Mouse (Mus musculus): ENCODE data around the gene Olfr1441. TPM values are rescaled to one million over a fixed set of nuclear protein-coding genes. Genes with fewer than 3 reads are reported as not detected.

The Olfr1441 gene
- polyA plus RNA-seq, 1 experiment from 2014 or later = not detected

DNA sequence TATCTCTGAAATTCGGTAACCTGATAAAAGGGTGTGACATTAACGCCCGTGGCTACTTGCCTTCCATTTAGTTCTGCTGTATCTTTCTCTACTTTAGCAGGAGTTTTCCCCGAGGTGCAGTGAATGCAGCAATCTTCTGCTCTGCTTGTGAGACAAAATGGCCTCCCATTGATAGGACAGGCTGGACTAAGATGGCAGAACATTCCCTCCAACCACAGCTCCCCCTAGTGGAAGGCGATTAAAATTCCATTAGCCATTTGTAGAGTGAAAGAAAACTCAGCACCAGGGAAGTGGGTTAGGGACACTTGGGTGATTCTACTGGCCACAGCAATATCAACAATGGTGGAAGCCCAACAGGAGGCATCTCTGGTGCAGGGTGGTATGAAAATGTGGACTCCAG, 50.2 kb downstream of the Olfr1441 start:
- Histone ChIP-seq H3K4me1 (ENCODE audit: control insufficient read depth, insufficient read depth, low read length) (peaks cover 6% of the 10 kb centered on the region), H3K9me3 (replicated peaks; ENCODE audit: control insufficient read depth, low read length) (no peaks in the 10 kb centered on the region), H3K4me2 (ENCODE audit: low read depth, low read length) (no peak overlapping the region), H3K4me3 (ENCODE audit: low read length) (no peak overlapping the region), H3K27ac (ENCODE audit: low read length) (no peak overlapping the region), H3K9ac (ENCODE audit: low read length) (no peak overlapping the region), H3K27me3 (ENCODE audit: control insufficient read depth, insufficient read depth, low read length) (no peaks in the 10 kb centered on the region), H3K36me3 (ENCODE audit: control insufficient read depth, insufficient read depth) (no peaks in the 10 kb centered on the region)
- ATAC-seq (replicated peaks; ENCODE audit: extremely low read depth, insufficient read depth, low FRiP score) = no peak
- WGBS = 70% methylated on average over 5 of the region's 5 CpGs

DNA sequence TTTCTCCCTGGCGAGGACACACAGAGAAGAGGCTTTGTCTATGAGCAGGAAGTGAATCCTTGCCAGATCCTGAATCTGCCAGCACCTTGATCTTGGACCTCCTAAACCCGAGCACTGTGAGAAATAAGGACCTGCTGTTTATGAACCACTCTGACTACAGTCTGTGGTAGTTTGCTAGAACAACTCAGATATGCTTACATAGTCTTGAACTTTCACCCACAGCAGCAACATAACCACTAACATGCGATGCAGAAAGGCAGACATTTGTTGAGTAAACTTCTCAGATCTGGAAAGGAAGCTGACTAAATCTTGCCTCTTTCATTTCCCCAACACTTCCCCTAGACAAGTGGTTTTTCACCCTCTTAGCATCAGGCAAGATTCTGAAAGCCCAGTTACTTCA, 54.6 kb downstream of the Olfr1441 start:
- no peaks in the 10 kb centered on the region for H3K9me3 ChIP-seq (replicated peaks; ENCODE audit: control insufficient read depth, low read length)
- H3K4me1 ChIP-seq (ENCODE audit: control insufficient read depth, insufficient read depth, low read length) = peaks cover 22% of the 10 kb centered on the region
- H3K27me3 ChIP-seq (ENCODE audit: control insufficient read depth, insufficient read depth, low read length) = no peaks in the 10 kb centered on the region
- no peak overlapping the region for H3K27ac ChIP-seq (ENCODE audit: low read length)
- no peak overlapping the region for H3K4me3 ChIP-seq (ENCODE audit: low read length)
- H3K9ac ChIP-seq (ENCODE audit: low read length) = no peak overlapping the region
- H3K36me3 ChIP-seq (ENCODE audit: control insufficient read depth, insufficient read depth) = no peaks in the 10 kb centered on the region
- ATAC-seq (replicated peaks; ENCODE audit: extremely low read depth, insufficient read depth, low FRiP score) = no peak
- WGBS = 45% methylated on average over 3 of the region's 3 CpGs
- H3K4me2 ChIP-seq (ENCODE audit: low read depth, low read length) = no peak overlapping the region

DNA sequence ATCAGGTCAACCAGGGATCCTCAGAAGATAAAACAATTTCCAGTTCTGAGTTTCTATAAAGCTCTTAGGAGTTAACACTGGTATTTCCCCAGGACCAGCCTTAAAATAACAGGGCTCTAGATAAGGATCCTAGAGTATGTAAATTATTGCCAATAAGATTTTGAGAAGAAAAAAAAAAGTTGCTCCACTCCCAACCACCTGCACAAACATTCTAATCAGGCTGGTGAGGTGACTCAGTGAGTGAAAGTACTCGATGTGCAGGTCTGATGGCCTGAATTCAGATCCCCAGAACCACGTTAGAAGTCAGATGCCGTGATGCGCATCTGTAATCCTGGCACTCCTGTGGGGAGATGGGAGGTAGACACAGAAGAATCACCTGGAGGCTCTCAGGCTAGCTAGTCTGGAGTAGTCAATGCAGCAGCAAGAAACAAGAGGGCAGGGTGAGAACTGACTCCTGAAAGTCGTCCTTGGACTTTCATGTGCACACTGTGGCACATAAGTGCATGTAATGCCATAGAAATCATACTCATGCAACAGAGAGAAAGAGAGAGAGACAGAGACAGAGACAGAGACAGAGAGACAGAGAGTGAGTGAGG, 55.2 kb downstream of the Olfr1441 start:
- no peak overlapping the region for H3K4me3 ChIP-seq (ENCODE audit: low read length)
- no peak overlapping the region for H3K4me2 ChIP-seq (ENCODE audit: low read depth, low read length)
- no peaks in the 10 kb centered on the region for H3K27me3 ChIP-seq (ENCODE audit: control insufficient read depth, insufficient read depth, low read length)
- no peaks in the 10 kb centered on the region for H3K9me3 ChIP-seq (replicated peaks; ENCODE audit: control insufficient read depth, low read length)
- H3K9ac ChIP-seq (ENCODE audit: low read length) = no peak overlapping the region
- no peak for ATAC-seq (replicated peaks; ENCODE audit: extremely low read depth, insufficient read depth, low FRiP score)
- 63% methylated on average over 5 of the region's 5 CpGs for WGBS
- H3K4me1 ChIP-seq (ENCODE audit: control insufficient read depth, insufficient read depth, low read length) = peaks cover 26% of the 10 kb centered on the region
- no peak overlapping the region for H3K27ac ChIP-seq (ENCODE audit: low read length)
- H3K36me3 ChIP-seq (ENCODE audit: control insufficient read depth, insufficient read depth) = no peaks in the 10 kb centered on the region

Other genes starting within 250 kb of the Olfr1441 start
- not detected in 2 replicates for gene Olfr1555-ps1, start 247.3 kb upstream of the Olfr1441 start, polyA plus RNA-seq (2015; fragmentation: Nextera tagmentation; extraction: Ambion mirVana)
- not detected in 2 replicates for gene Olfr1431, start 216.8 kb upstream of the Olfr1441 start, polyA plus RNA-seq (2015; fragmentation: Nextera tagmentation; extraction: Ambion mirVana)
- not detected in 2 replicates for gene Olfr1432, start 184.8 kb upstream of the Olfr1441 start, polyA plus RNA-seq (2015; fragmentation: Nextera tagmentation; extraction: Ambion mirVana)
- not detected in 2 replicates for gene Olfr262, start 175.8 kb upstream of the Olfr1441 start, polyA plus RNA-seq (2015; fragmentation: Nextera tagmentation; extraction: Ambion mirVana)
- gene Olfr235, start 156.4 kb upstream of the Olfr1441 start, polyA plus RNA-seq (2015; fragmentation: Nextera tagmentation; extraction: Ambion mirVana) = not detected in 2 replicates
- gene Olfr1434, start 137.6 kb upstream of the Olfr1441 start, polyA plus RNA-seq (2015; fragmentation: Nextera tagmentation; extraction: Ambion mirVana) = not detected in 2 replicates
- gene Olfr1436, start 118.3 kb upstream of the Olfr1441 start, polyA plus RNA-seq (2015; fragmentation: Nextera tagmentation; extraction: Ambion mirVana) = not detected in 2 replicates
- not detected in 2 replicates for gene Olfr1437, start 92.3 kb upstream of the Olfr1441 start, polyA plus RNA-seq (2015; fragmentation: Nextera tagmentation; extraction: Ambion mirVana)
- not detected in 2 replicates for gene Olfr1438-ps1, start 81.5 kb upstream of the Olfr1441 start, polyA plus RNA-seq (2015; fragmentation: Nextera tagmentation; extraction: Ambion mirVana)
- not detected in 2 replicates for gene Olfr1440, start 30.2 kb upstream of the Olfr1441 start, polyA plus RNA-seq (2015; fragmentation: Nextera tagmentation; extraction: Ambion mirVana)
- gene Pfpl, start 10.5 kb downstream of the Olfr1441 start, polyA plus RNA-seq (2015; fragmentation: Nextera tagmentation; extraction: Ambion mirVana) = not detected in 2 replicates
- 0.37 and 0.41 TPM in 2 replicates for gene Mpeg1, start 43.3 kb downstream of the Olfr1441 start, polyA plus RNA-seq (2015; fragmentation: Nextera tagmentation; extraction: Ambion mirVana)
- gene Dtx4, start 84.0 kb downstream of the Olfr1441 start, polyA plus RNA-seq (2015; fragmentation: Nextera tagmentation; extraction: Ambion mirVana) = 2.6 and 3.2 TPM in 2 replicates
- 15.2 and 20.5 TPM in 2 replicates for gene Fam111a, start 128.3 kb downstream of the Olfr1441 start, polyA plus RNA-seq (2015; fragmentation: Nextera tagmentation; extraction: Ambion mirVana)
- gene Gm4952, start 182.5 kb downstream of the Olfr1441 start, polyA plus RNA-seq (2015; fragmentation: Nextera tagmentation; extraction: Ambion mirVana) = not detected in 2 replicates
- not detected in 2 replicates for gene Glyat, start 215.9 kb downstream of the Olfr1441 start, polyA plus RNA-seq (2015; fragmentation: Nextera tagmentation; extraction: Ambion mirVana)

Data from heart, embryonic 16.5 days (tissue).